Mouse (Mus musculus): ENCODE data around the gene Pten.
"Not testable (repeated sequence)": the region's sequence is repeated elsewhere in the genome, so short reads cannot be mapped to it uniquely, and the experiment has no call there.

Pten gene

DNA sequence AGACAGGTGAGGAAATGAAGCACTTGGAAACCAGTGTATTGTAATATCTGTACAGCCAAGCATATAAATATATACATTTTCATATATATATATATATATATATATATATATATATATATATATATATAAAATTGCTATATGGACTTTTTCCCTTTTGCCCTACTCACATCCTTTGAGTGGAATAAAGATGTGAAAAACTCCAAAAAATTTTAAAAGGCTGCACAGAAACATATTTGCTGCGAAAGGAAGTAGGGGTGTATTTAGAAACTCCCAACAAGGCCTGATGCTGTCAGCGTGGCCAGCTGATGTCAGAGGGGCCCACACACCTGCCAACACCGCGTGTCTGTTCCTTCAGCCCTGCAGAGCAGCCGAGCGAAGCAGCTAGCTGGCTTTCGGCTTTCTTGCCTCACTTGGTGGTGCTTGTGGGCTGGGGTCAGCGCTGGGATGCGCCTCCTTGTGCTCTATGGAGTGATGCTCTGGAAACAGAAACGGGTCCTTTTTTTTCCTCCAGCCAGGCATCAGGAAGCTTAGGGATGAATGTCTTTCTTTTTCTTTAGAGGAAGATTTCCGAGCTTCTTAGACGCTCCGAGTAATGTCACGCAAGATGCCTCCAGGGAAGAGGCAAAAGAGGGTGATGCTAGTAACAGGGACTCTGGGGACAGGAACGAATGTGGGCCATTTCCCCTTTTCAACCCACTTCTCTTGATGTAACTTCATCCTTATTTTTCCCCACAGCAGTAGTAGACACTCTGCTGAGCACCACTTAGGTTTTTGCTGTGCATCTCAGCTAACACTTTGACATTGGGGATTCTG is 2.9 kb upstream of the Pten start:
- no peak for DNase-seq (ENCODE audit: low spot score in 2 of 2)

DNA sequence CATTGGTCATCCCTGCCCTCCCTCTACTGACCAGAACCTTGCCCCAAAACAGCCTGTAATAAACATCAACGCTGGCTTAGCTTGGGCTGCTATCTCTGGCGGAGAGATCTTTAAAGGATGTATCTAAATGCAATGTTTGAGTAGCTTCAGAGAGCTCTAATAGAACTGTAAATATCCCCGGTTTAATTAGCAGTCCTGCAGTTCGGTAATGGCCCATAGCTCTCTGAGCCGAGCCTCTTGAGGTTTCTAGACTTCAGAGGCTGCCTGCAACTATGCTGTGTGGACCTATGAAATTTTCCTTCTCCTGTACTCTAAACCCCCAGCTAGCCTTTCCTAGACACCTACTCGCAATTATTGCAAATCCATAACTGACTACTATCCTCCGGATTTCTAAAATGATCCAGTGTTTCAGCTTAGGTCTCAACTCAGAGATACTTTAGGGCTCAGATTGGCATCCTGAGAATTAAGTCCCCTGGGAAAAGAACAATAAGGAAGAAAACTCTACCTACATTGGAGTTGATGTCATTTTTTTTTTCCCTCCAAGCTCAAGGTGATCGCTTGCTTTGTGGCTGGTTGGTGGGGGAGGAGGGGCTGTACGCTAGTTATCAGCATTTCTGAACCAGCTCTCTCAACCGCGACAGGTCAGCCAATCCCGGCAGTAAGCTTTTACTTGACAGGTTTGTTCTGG is 2.0 kb upstream of the Pten start:
- DNase-seq (ENCODE audit: low spot score in 2 of 2) = no peak

DNA sequence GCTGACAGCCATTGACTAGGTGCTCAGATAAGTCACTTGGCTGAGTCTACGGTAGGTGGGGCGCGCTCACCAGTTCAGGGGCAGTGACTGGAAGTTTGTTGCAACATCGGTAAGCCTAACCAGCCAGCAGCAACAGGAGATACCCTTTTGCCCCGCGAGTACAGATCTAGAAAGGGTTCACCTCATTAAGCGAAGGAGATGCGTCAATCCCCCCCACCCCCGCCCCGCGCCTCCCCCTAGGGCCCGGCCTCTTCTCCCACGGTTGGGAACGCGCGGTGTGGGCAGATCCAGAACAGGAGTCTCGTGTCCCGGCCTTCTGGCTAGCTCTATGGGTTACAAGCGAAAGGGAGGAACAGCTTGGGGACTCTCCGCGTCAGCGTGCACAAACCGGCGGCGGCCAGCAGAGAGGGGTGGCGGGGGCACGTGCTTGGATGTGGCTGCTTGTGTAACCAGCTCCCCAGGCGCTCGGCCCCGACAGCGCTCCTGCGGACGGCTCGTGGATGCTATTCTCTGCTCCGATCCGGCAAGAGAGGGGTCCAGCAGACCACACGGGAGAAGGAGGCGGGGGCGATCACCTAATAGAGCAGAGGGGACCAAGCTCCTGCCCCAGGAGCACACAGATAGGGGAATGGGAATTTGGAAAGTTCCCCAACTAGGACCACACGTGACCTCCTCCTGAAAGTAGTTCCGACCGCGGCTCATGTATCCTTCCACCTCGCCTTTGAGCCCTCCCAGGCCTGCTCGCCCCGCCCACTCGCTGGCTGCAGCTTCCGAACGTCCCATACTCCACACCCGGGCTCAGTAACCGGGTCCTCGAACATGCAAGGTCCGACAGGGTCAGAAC is 1.3 kb upstream of the Pten start:
- peak; percentile 96 to 98 for DNase-seq (ENCODE audit: low spot score in 2 of 2)

DNA sequence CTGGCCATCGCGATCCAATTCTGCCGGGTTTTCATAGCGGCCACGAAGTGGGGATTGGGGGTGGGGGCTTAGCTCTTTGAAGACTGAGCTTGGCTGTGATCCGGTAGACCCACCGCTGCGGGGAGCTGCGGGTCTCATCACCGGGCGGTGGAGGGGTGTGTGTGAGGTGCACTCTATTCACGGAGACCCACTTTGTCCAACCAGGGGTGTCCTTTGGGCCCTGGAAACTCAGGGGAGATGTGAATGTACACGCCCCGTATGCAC is 729 bp upstream of the Pten start:
- no peak for DNase-seq (ENCODE audit: low spot score in 2 of 2)

DNA sequence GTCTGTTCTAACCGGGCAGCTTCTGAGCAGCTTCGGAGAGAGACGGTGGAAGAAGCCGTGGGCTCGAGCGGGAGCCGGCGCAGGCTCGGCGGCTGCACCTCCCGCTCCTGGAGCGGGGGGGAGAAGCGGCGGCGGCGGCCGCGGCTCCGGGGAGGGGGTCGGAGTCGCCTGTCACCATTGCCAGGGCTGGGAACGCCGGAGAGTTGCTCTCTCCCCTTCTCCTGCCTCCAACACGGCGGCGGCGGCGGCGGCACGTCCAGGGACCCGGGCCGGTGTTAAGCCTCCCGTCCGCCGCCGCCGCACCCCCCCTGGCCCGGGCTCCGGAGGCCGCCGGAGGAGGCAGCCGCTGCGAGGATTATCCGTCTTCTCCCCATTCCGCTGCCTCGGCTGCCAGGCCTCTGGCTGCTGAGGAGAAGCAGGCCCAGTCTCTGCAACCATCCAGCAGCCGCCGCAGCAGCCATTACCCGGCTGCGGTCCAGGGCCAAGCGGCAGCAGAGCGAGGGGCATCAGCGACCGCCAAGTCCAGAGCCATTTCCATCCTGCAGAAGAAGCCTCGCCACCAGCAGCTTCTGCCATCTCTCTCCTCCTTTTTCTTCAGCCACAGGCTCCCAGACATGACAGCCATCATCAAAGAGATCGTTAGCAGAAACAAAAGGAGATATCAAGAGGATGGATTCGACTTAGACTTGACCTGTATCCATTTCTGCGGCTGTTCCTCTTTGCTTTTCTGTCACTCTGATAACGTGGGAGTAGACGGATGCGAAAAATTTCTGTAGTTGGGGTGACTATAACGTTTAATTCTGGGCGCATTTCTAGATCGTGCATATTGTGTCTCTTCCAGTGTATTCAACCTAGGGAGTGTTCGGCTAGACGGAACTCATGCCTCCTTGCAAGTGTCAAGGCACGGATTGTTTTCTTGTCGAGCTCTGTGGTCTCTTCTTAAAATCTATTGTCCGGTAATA is 815 bp downstream of the Pten start:
- DNase-seq (ENCODE audit: low spot score in 2 of 2) = peak in 1 of 2 experiments; percentile 42

DNA sequence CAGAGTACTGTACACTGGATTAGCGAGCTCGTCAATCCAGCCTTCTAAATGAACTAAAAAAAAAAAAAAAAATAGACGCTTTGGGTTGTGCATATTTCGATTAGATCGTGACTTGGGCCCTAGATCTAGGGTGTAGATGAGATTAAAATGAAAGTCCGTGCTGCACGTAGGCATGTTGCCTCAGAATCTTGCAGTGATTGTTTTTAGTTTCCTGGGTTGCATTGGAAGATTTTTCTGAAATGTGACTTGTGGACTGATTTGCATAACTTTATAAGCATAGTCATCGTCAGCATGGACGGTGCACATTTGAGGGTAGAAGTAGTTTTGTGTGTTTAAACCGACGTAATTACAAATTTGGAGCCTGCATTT is 1.5 kb downstream of the Pten start:
- no peak for DNase-seq (ENCODE audit: low spot score in 2 of 2)

DNA sequence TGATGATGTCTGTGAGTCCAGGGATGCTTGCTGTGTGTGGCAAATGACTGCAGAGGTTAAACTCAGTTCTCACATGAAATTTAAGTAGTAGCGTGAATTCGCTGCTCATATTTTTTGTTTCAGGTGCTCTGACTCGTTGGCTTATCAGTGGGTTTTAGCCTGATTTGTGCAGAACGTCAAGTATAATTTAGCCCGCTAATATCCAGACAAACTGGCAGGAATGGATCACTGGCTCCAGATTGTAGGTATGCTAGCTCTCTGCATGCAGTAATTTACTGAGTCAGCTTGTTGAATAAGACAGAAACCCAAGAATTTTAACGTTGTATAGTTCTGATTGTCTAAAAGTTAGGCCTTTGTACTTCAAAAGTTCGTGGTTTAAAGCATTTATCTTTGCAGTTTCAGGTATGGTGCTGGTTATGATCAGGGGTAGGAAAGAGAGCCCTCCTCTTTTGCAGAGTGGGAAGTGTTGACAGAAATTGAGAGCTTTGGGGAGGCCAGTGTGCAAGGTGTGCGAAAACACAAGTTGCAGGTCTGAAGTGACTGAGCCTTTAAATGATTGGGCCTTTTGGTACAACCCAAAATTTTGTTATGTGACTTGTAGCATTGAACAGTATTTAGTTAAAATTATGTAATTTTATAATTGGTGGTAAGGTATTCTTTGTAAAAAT is 2.2 kb downstream of the Pten start:
- DNase-seq (ENCODE audit: low spot score in 2 of 2) = no peak

DNA sequence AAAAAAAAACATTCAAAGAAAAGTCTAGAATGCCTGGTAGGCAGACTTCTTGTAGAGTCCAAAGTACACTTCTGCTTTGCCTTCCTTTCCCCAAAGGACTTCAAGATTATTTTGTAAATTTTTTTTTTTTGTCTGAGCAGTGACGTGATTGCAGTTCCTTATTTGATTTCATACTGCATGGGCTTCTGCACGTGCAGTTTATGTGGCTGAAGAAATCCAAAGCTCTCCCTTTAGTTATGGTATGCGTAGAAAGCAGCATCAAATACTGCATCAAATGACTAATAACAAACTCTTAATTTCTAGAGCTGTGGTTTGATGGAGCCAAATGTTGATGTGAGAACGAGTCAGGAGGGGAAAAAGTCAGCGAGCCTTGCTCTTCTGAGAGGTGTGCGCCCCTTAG is 3.2 kb downstream of the Pten start:
- no peak for DNase-seq (ENCODE audit: low spot score in 2 of 2)

DNA sequence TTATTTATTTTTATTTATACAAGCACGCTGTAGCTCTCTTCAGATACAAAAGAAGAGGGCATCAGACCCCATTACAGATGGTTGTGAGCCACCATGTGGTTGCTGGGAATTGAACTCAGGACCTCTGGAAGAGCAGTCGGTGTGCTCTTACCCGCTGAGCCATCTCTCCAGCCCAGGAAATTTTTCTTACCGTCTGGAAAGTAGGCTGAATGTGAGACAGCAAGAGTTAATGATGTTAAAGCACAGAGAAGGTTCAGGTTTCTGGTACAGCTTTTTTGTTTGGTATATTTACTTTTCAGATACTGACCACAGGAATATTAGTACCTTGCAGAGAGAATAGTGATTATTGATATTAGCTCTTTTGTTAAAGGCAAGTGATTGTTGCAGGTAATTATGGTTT is 3.9 kb downstream of the Pten start:
- no peak for DNase-seq (ENCODE audit: low spot score in 2 of 2)

DNA sequence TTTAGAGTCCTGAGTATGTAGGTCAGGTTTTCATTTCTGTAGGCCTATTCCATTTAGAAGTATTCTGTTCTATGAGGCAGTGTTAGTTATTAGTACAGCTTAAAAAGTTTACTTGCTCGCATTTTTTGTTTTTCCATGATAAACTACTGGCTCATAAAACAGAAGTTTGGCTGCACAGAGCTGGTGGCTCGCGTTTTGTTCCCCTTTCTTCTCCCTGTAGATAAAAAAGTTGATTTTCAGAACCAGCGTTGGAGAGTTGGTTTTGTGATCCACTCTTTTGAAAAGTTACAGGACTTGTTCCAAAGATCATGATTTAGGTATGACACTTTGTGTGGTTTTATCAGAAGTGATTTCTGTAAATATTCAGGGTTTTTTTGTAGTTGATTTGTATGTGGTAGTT is 5.2 kb downstream of the Pten start:
- DNase-seq (ENCODE audit: low spot score in 2 of 2) = no peak

DNA sequence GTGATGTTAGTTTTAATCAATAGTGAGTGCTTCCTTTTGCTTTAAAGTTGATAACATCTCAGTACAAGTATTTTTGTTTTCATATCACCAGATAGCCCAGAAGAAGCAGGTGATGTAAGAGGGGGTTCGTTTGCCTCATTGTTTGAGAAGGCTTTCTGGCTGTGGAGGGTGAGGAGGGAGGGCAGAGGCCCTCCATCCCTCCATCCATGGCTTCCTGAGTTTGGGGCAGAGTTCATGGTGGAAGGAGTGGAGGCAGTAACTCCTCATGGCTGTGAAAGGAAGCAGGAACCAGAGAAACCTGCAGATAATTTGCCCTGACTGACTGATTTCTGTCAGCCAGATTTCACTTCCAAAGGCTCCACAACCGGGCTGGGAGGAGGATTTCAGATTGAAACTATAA is 21.1 kb downstream of the Pten start:
- DNase-seq (ENCODE audit: low spot score in 2 of 2) = no peak

DNA sequence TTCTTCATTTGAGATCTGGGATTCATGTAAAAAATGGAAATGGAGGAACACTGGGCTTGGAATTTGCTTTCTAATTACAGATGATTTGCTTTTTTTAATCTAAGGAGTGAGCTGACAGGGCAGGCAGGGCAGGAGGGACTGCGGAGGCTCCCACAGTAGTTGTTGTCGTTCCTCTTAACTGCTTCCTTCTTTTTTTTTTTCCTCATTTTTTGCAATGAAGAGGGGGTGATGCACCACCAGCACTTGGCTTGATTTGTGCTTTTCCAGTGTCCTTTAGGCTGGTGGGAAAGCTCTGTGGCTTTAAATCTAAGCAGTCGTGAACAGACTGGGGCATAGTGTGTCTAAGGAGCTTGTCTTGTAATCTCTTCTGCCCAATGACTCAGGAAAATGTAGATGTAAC is 21.8 kb downstream of the Pten start:
- DNase-seq (ENCODE audit: low spot score in 2 of 2) = peak in 1 of 2 experiments; percentile 1

DNA sequence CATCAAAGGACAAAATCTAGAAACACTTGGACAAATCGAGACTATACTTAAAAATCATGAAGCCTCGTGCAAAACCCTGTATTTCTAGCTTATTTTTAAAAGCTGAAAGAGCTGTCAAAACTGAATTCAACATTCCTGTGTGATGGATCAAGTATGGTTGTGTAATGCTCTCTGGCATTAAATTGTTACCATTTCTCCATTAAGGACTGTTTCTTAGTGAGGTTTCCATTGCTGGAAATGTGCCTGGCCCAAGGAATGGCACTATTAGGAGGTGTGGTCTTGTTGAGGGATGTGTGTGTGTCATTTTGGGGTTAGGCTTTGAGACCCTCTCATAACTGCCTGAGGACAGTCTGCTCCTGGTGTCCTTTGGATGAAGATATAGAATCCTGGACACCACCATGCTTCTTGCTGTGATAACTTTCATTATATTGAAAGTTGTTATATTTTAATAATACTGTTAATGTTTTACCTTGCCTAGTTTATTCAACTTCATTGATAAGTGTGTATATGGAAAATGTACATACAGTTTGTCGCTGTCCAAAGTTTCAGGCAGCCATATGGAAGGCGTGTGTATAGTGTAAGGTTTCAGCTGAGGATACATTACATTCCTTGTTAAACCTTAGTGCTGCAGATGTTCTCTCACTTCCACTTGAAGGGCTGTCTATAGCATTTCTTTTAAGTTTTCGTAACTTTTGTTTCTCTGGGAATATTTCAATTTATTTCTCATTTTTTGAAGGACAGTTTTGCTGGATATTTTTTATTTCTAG is 24.2 kb downstream of the Pten start:
- DNase-seq (ENCODE audit: low spot score in 2 of 2) = no peak

DNA sequence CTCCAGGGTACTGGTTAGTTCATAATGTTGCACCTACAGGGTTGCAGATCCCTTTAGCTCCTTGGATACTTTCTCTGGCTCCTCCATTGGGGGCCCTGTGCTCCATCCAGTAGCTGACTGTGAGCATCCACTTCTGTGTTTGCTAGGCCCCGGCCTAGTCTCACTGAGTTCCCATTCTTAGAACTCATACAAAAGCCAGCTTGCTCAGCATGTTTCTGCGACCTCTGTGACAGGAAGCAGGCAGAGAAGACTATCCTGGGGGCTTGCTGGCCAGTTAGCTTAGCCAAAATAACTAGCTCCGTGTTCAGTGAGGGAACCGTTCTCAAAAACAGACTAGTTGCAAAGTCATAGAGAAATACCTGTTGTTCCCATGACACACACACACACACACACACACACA is 30.1 kb downstream of the Pten start:
- DNase-seq (ENCODE audit: low spot score in 2 of 2) = not testable (repeated sequence)

DNA sequence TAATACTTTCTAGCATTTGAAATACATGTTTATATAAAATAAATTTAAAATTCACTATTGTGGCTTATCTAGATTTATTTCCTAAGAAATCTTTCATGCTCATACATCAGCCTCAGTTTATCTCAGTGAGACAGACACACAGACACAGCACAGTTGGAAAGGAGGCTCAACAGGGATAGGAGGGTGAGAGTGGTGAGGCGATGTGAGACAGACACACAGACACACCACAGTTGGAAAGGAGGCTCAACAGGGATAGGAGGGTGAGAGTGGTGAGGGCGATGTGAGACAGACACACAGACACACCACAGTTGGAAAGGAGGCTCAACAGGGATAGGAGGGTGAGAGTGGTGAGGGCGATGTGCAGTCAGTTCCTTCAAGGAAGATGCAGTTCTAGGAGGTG is 30.7 kb downstream of the Pten start:
- not testable (repeated sequence) for DNase-seq (ENCODE audit: low spot score in 2 of 2)

DNA sequence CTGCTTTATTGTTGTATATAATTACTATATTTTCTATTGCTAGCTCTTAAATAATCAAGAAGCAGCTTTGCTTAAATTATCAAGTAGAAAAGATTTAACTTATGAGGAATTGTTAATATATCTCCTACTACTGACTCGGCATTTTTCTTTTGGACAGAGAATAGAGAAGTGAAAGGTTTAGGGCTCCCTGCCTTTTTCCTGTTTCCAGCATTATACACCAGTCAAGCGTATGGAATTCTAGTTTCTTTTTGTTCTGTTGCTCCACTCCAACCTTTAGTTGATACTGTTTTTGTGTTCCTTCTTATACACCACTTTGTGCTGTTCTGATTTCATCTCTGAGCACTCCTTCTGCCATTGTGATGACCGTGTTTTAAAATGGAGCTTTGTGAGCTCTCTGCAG is 32.2 kb downstream of the Pten start:
- DNase-seq (ENCODE audit: low spot score in 2 of 2) = no peak

DNA sequence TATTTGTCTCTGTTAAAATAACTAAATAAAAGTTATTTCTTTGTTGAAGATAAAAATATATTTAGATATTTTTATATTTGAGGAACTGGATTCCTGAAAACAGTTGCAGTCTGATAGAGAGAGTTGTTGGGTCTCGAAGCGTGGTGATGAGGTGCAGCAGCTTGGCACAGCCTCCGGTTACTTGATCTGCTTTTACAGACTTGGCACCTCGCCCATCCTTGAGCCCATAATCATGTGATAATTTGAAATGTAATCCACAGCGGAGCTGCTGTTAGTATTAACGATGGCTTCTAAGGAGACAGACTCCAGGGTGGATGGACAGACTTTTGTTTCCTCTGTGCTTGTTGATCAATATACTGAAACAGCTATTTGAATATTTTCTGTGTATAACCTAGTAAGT is 35.3 kb downstream of the Pten start:
- peak; percentile 15 to 31 for DNase-seq (ENCODE audit: low spot score in 2 of 2)

DNA sequence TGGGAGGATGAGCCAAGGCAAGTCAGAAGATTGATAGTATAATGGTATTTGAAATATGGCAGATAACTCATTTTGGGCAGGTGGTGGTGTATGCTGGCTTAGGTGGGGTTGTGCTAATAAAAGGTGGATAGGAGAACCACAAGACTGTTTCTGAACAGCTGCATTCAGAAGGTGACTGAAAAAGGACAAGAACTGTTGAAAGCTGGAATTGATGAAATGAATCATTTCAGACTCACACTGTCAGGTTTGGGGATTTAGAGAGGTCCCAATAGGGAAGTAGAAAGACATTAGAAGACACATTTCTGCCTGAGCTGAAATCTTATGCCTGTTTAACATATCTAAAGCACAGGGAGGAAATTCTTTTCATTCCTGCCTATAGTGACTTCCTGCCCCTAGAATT is 36.6 kb downstream of the Pten start:
- no peak for DNase-seq (ENCODE audit: low spot score in 2 of 2)

DNA sequence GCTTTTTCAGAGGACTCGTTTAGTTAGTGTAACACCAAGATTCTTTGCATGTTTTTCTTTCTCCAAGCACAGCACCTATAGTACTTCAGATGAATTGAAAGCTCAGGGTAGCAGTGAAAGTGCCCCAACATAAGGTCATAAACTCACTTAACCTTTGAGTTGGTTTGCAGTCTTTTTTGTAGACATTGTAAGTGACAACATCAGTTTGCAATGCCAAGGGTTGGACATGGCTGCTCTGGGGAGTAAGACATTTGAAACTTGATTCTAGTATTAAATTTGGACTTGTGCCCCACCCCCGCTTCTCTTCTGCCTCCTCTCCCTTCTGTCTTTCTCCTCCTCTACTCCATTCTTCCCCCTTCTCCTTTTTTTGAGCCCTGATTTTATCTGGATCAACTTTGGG is 43.3 kb downstream of the Pten start:
- no peak for DNase-seq (ENCODE audit: low spot score in 2 of 2)

DNA sequence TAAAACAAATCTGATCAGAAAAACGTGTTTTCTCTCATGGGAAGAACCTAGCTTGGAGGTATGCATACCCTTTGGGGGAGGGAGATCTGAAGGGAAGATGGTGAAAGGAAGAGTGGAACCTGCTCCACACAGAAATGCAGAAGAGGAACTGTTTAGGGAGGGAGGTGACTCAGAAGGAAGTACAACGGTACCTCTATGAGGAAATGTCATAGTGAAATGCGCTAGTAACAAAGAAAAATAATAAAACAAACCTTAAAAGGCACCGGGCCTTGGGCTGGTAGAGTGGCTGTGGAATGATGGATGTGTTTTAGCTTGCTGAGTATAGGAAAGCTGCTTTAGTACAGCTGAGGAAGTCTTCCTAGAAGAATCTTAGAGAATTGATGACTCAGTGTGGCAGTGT is 47.4 kb downstream of the Pten start:
- no peak for DNase-seq (ENCODE audit: low spot score in 2 of 2)

Data from frontal cortex, postnatal 25 days (tissue).